ENCODE assay signal across 9 mouse cellular contexts in the genomic region with DNA sequence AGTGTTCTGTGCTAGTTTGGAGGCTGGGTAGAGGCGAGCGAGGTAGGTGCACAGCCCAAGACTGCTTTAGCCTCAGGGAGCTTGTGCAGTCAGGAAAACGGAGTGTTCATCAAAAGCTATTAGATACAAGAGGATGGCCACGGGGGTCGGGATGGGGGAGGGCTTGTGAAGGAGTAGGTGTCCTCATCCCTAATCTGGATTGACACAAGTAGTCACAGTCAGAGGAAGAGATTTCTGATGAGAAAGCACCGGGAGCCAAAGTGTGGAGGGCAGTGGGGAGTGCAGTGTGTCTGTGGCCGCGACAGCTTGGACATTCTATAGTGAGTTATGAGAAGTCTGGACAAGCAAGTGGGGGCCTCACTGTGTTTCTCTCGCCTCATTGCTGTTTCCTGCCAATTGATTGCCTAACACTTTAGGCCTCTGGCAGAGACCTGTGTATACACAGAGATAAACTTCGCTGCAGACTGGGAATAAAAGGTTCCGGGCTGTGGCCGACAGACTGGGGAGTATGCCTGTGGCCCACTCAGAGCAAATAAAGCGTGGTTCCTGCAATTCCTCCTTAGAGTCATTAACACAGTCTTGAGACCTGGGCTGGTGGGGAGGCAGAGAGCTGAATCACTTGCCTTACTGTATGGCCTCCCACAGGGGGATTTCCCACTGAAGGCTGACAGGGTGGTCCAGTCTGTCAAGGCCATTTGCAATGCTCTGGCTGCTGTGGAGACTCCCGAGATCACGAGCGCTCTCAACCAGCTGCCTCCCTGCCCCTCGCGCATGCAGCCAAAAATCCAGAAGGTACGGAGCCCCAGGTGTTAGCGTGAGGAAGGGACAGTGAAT. TPM values are rescaled to one million over a fixed set of nuclear protein-coding genes. Genes with fewer than 3 reads are reported as not detected.
DNase-seq lines count a peak whose midpoint lies in the region; ATAC-seq and TF ChIP-seq lines count a peak whose summit lies in the region.
"Had no signal": no experiment of that assay in that cellular context is flagged by ENCODE, and none has a peak within 500 bp of the region (broad histone marks: within the 10 kb centered on the region; RNA-seq: fewer than 3 reads in every experiment).

No protein-coding gene starts in this region.

- no peak for TF ChIP-seq POLR2A in lung, adult 2 months (IDR thresholded peaks at IDR 0.05; ENCODE audit: borderline replicate concordance, extremely low read depth, low read depth, low read length)

- H3K9me3 ChIP-seq in forebrain, embryonic 16.5 days (ENCODE audit: control insufficient read depth, low read length), result no peaks in the 10 kb centered on the region
- no peaks in the 10 kb centered on the region for H3K9me3 ChIP-seq in intestine, embryonic 15.5 days
- H3K9me3 ChIP-seq in neural tube, embryonic 15.5 days (replicated peaks), result no peaks in the 10 kb centered on the region
- H3K9me3 ChIP-seq: limb, embryonic 13.5 days had no signal

- H3K4me2 ChIP-seq in forebrain, embryonic 16.5 days (ENCODE audit: low read length), result no peak overlapping the region
- H3K4me2 ChIP-seq in intestine, embryonic 15.5 days (replicated peaks), result no peak overlapping the region
- H3K4me2 ChIP-seq in neural tube, embryonic 15.5 days, result no peak overlapping the region
- H3K4me2 ChIP-seq: limb, embryonic 13.5 days had no signal

- no peaks in the 10 kb centered on the region for H3K27me3 ChIP-seq in forebrain, embryonic 16.5 days (replicated peaks; ENCODE audit: control insufficient read depth, insufficient read depth, low read length)
- no peaks in the 10 kb centered on the region for H3K27me3 ChIP-seq in intestine, embryonic 15.5 days (replicated peaks)
- no peaks in the 10 kb centered on the region for H3K27me3 ChIP-seq in neural tube, embryonic 15.5 days (replicated peaks)
- H3K27me3 ChIP-seq: limb, embryonic 13.5 days had no signal

- H3K27ac ChIP-seq in forebrain, embryonic 16.5 days (ENCODE audit: low read length), result peak overlapping the region; percentile 34; the same call in 1 of the 2 replicates
- H3K27ac ChIP-seq in intestine, embryonic 15.5 days, result peak overlapping the region; percentile 77
- peak overlapping the region; percentile 18; the same call in 1 of the 2 replicates for H3K27ac ChIP-seq in neural tube, embryonic 15.5 days (replicated peaks)

- peaks cover 6% of the 10 kb centered on the region; the same call in 1 of the 2 replicates for H3K36me3 ChIP-seq in forebrain, embryonic 16.5 days (ENCODE audit: control insufficient read depth, insufficient read depth)
- H3K36me3 ChIP-seq in intestine, embryonic 15.5 days, result peaks cover 5% of the 10 kb centered on the region
- peaks cover 31% of the 10 kb centered on the region for H3K36me3 ChIP-seq in neural tube, embryonic 15.5 days

- H3K4me3 ChIP-seq in lung, adult 2 months (replicated peaks; ENCODE audit: extremely low read depth, low read depth, low read length), result no peak overlapping the region
- no peak overlapping the region for H3K4me3 ChIP-seq in forebrain, embryonic 16.5 days (replicated peaks; ENCODE audit: low read length)
- H3K4me3 ChIP-seq in intestine, embryonic 15.5 days (replicated peaks), result no peak overlapping the region
- no peak overlapping the region for H3K4me3 ChIP-seq in neural tube, embryonic 15.5 days (replicated peaks)
- H3K4me3 ChIP-seq: limb, embryonic 13.5 days had no signal

- no peak for TF ChIP-seq CTCF in lung, adult 2 months (IDR thresholded peaks at IDR 0.05; ENCODE audit: insufficient read depth, low read length)

- WGBS in lung, adult 2 months, result 40% methylated on average over 20 of the region's 20 CpGs
- WGBS in forebrain, embryonic 16.5 days, result 47% methylated on average over 20 of the region's 20 CpGs
- WGBS in intestine, embryonic 15.5 days, result 26% methylated on average over 20 of the region's 20 CpGs
- WGBS in neural tube, embryonic 15.5 days, result 39% methylated on average over 20 of the region's 20 CpGs

- DNase-seq in lung, adult 18-20 months, result peak; percentile 66 to 79
- no peak for DNase-seq in lung, adult 2 months
- DNase-seq in layer of hippocampus, adult 8-10 months (ENCODE audit: low spot score in 2 of 2), result no peak
- DNase-seq in right cerebral cortex, postnatal 4 days, result no peak
- DNase-seq in spleen, postnatal 10 days (ENCODE audit: low spot score in 2 of 2), result no peak

- H3K4me1 ChIP-seq in lung, adult 2 months (ENCODE audit: control insufficient read depth, insufficient read depth, low read length), result peaks cover 18% of the 10 kb centered on the region
- peaks cover 35% of the 10 kb centered on the region for H3K4me1 ChIP-seq in forebrain, embryonic 16.5 days (replicated peaks; ENCODE audit: control insufficient read depth, insufficient read depth, low read length)
- H3K4me1 ChIP-seq in intestine, embryonic 15.5 days (replicated peaks), result peaks cover 21% of the 10 kb centered on the region
- peaks cover 34% of the 10 kb centered on the region for H3K4me1 ChIP-seq in neural tube, embryonic 15.5 days

- no peak for ATAC-seq in forebrain, embryonic 16.5 days
- ATAC-seq in intestine, embryonic 15.5 days, result peak; percentile 77
- no peak for ATAC-seq in neural tube, embryonic 15.5 days (ENCODE audit: low FRiP score)

- H3K9ac ChIP-seq in forebrain, embryonic 16.5 days (replicated peaks; ENCODE audit: low read depth, low read length), result no peak overlapping the region
- no peak overlapping the region for H3K9ac ChIP-seq in intestine, embryonic 15.5 days
- no peak overlapping the region for H3K9ac ChIP-seq in neural tube, embryonic 15.5 days (replicated peaks)
- H3K9ac ChIP-seq: limb, embryonic 13.5 days had no signal

RNA-seq across cellular contexts. Expression of gene Pik3c2b, which starts 31.4 kb away (rescaled TPM):
- 10.1 and 11.9 TPM in 2 replicates for polyA plus RNA-seq in lung, adult 2 months (2012; rRNA removed)
- polyA plus RNA-seq in forebrain, embryonic 16.5 days (2015; fragmentation: Nextera tagmentation; extraction: Ambion mirVana), result 16.0 and 17.9 TPM in 2 replicates
- 6.1 and 7.0 TPM in 2 replicates for polyA plus RNA-seq in intestine, embryonic 15.5 days (2015; fragmentation: Nextera tagmentation; extraction: Ambion mirVana)
- 10.6 and 11.1 TPM in 2 replicates for polyA plus RNA-seq in neural tube, embryonic 15.5 days (2015; fragmentation: Nextera tagmentation; extraction: Ambion mirVana)
- 10 to 100 TPM; 15.9 to 17.6 (median 16.4) TPM for total RNA-seq in layer of hippocampus, adult 8-10 months (2022)

RNA-seq across cellular contexts. Expression of gene Mdm4, which starts 46.5 kb away (rescaled TPM):
- 28.8 and 45.9 TPM in 2 replicates for polyA plus RNA-seq in lung, adult 2 months (2012; rRNA removed)
- polyA plus RNA-seq in forebrain, embryonic 16.5 days (2015; fragmentation: Nextera tagmentation; extraction: Ambion mirVana), result 42.5 and 50.6 TPM in 2 replicates
- polyA plus RNA-seq in intestine, embryonic 15.5 days (2015; fragmentation: Nextera tagmentation; extraction: Ambion mirVana), result 27.1 and 31.9 TPM in 2 replicates
- polyA plus RNA-seq in neural tube, embryonic 15.5 days (2015; fragmentation: Nextera tagmentation; extraction: Ambion mirVana), result 30.1 and 33.0 TPM in 2 replicates
- total RNA-seq in layer of hippocampus, adult 8-10 months (2022), result 100 to 1,000 TPM in 1 of 4 experiments, 10 to 100 TPM in 3; 86.9 to 117 (median 95.4) TPM

RNA-seq across cellular contexts. Expression of gene Ppp1r15b, which starts 54.0 kb away (rescaled TPM):
- 24.2 and 26.5 TPM in 2 replicates for polyA plus RNA-seq in lung, adult 2 months (2012; rRNA removed)
- 36.3 and 40.3 TPM in 2 replicates for polyA plus RNA-seq in forebrain, embryonic 16.5 days (2015; fragmentation: Nextera tagmentation; extraction: Ambion mirVana)
- 46.7 and 46.9 TPM in 2 replicates for polyA plus RNA-seq in intestine, embryonic 15.5 days (2015; fragmentation: Nextera tagmentation; extraction: Ambion mirVana)
- 23.4 and 25.4 TPM in 2 replicates for polyA plus RNA-seq in neural tube, embryonic 15.5 days (2015; fragmentation: Nextera tagmentation; extraction: Ambion mirVana)
- 10 to 100 TPM; 39.6 to 47.7 (median 43.0) TPM for total RNA-seq in layer of hippocampus, adult 8-10 months (2022)

Comparison
In these comparisons a context has a peak if more than half of its experiments do, and no peak if none do; other contexts are left out.
1. DNase-seq: peak in lung, adult 18-20 months (2 of 2); none in lung, adult 2 months (single experiment), layer of hippocampus, adult 8-10 months (0 of 2), right cerebral cortex, postnatal 4 days (single experiment) and spleen, postnatal 10 days (0 of 2).
2. H3K27ac ChIP-seq: peak in every context shown above with its lines; median percentile 77 in intestine, embryonic 15.5 days; 34 in forebrain, embryonic 16.5 days; 18 in neural tube, embryonic 15.5 days.